Mouse (Mus musculus): ENCODE data around the gene Asgr1. TPM values are rescaled to one million over a fixed set of nuclear protein-coding genes. Genes with fewer than 3 reads are reported as not detected.
A peak's percentile ranks its signal among the peaks of the same experiment; 100 is the strongest.

The Asgr1 gene
- polyA plus RNA-seq, 1 experiment from 2014 or later, result 0.40 TPM

DNA sequence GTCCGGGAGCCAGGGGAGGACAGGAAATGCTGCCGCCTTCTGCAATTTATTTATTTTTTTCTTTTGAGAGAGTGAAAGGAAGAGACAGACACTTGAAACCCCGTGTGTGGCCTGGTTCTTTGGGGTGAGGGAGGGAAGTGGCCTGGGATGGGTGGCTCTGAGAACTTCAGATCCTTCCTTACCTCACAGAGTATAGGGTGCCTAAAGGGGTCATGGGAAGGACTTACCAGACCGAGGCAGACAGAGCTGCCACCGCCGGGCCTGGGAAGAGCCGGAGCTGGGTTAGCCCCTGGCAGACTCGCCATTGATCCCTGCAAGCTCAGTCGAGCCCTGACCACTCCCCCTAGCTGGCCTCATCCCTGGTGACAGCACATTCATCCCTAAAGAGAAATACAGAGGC is 8.4 kb upstream of the Asgr1 start:
- ATAC-seq (ENCODE audit: low FRiP score) (no peak), DNase-seq (ENCODE audit: low spot score) (no peak)
- Histone ChIP-seq H3K4me1 (replicated peaks; ENCODE audit: control insufficient read depth, insufficient read depth, low read length) (no peaks in the 10 kb centered on the region), H3K27me3 (ENCODE audit: control insufficient read depth, insufficient read depth, low read length) (no peaks in the 10 kb centered on the region), H3K4me2 (replicated peaks; ENCODE audit: low read depth, low read length) (no peak overlapping the region), H3K27ac (ENCODE audit: low read depth, low read length) (0 out of 2 replicates have a peak overlapping the region, but pooled peaks have one; percentile 13), H3K9me3 (ENCODE audit: control insufficient read depth, low read length) (no peaks in the 10 kb centered on the region), H3K36me3 (ENCODE audit: control insufficient read depth, insufficient read depth, low read length) (peaks cover 2% of the 10 kb centered on the region; the same call in 1 of the 2 replicates), H3K9ac (ENCODE audit: low read depth, low read length) (no peak overlapping the region), H3K4me3 (ENCODE audit: low read depth, low read length) (no peak overlapping the region)
- 27% methylated on average over 9 of the region's 9 CpGs for WGBS

DNA sequence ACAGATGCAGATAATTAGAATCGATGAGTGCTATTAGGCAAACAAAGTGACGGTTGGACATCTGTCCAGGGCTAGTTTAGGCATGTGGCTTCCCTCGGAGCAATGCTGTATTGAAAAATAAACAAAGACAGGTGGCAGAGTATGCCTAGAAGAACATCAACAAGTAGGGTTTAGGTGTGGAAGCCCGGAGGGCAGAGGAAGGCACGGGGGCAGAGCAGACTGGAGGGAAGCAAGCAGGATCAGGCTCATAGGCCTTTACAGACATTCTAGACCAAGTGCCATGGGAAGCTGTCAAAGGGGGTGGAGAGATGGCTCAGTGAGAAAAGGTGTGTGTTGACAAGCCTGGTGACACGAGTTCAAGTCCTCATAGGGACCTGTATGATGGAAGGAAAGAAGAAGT is 4.5 kb upstream of the Asgr1 start:
- H3K36me3 ChIP-seq (ENCODE audit: control insufficient read depth, insufficient read depth, low read length), result no peaks in the 10 kb centered on the region; the same call in 1 of the 2 replicates
- WGBS, result 67% methylated on average over 6 of the region's 6 CpGs
- no peaks in the 10 kb centered on the region for H3K9me3 ChIP-seq (ENCODE audit: control insufficient read depth, low read length)
- no peaks in the 10 kb centered on the region for H3K4me1 ChIP-seq (replicated peaks; ENCODE audit: control insufficient read depth, insufficient read depth, low read length)
- no peak overlapping the region for H3K4me2 ChIP-seq (replicated peaks; ENCODE audit: low read depth, low read length)
- H3K4me3 ChIP-seq (ENCODE audit: low read depth, low read length), result no peak overlapping the region
- H3K9ac ChIP-seq (ENCODE audit: low read depth, low read length), result no peak overlapping the region
- ATAC-seq (ENCODE audit: low FRiP score) (no peak), DNase-seq (ENCODE audit: low spot score) (no peak)
- no peaks in the 10 kb centered on the region for H3K27me3 ChIP-seq (ENCODE audit: control insufficient read depth, insufficient read depth, low read length)
- no peak overlapping the region for H3K27ac ChIP-seq (ENCODE audit: low read depth, low read length)

GRCm38 (mm10) chr11:70049816-70050215 is 4.1 kb upstream of the Asgr1 start:
- no peak for DNase-seq (ENCODE audit: low spot score)
- H3K9me3 ChIP-seq (ENCODE audit: control insufficient read depth, low read length), result no peaks in the 10 kb centered on the region
- 54% methylated on average over 10 of the region's 10 CpGs for WGBS
- no peak overlapping the region for H3K9ac ChIP-seq (ENCODE audit: low read depth, low read length)
- H3K27ac ChIP-seq (ENCODE audit: low read depth, low read length), result no peak overlapping the region
- H3K36me3 ChIP-seq (ENCODE audit: control insufficient read depth, insufficient read depth, low read length), result no peaks in the 10 kb centered on the region
- no peak overlapping the region for H3K4me2 ChIP-seq (replicated peaks; ENCODE audit: low read depth, low read length)
- no peaks in the 10 kb centered on the region for H3K4me1 ChIP-seq (replicated peaks; ENCODE audit: control insufficient read depth, insufficient read depth, low read length)
- H3K4me3 ChIP-seq (ENCODE audit: low read depth, low read length), result no peak overlapping the region
- no peak for ATAC-seq (ENCODE audit: low FRiP score)
- no peaks in the 10 kb centered on the region for H3K27me3 ChIP-seq (ENCODE audit: control insufficient read depth, insufficient read depth, low read length)

- no peak overlapping the region for H3K9ac ChIP-seq (ENCODE audit: low read depth, low read length)
- DNase-seq (ENCODE audit: low spot score), result no peak
- no peaks in the 10 kb centered on the region for H3K27me3 ChIP-seq (ENCODE audit: control insufficient read depth, insufficient read depth, low read length)
- H3K4me3 ChIP-seq (ENCODE audit: low read depth, low read length), result no peak overlapping the region
- WGBS, result 84% methylated on average over 7 of the region's 7 CpGs
- no peak overlapping the region for H3K27ac ChIP-seq (ENCODE audit: low read depth, low read length)
- H3K4me1 ChIP-seq (replicated peaks; ENCODE audit: control insufficient read depth, insufficient read depth, low read length), result 0 out of 2 replicates have a peak, but pooled peaks cover 2% of the 10 kb centered on the region
- H3K4me2 ChIP-seq (replicated peaks; ENCODE audit: low read depth, low read length), result no peak overlapping the region
- H3K9me3 ChIP-seq (ENCODE audit: control insufficient read depth, low read length), result no peaks in the 10 kb centered on the region
- H3K36me3 ChIP-seq (ENCODE audit: control insufficient read depth, insufficient read depth, low read length), result no peaks in the 10 kb centered on the region
- no peak for ATAC-seq (ENCODE audit: low FRiP score)
These were observed 729 bp upstream of the Asgr1 start for GRCm38 (mm10) chr11:70053156-70053555.

GRCm38 (mm10) chr11:70055618-70056214 is 1.8 kb downstream of the Asgr1 start:
- Histone ChIP-seq H3K9me3 (ENCODE audit: control insufficient read depth, low read length) (no peaks in the 10 kb centered on the region), H3K4me2 (replicated peaks; ENCODE audit: low read depth, low read length) (0 out of 2 replicates have a peak overlapping the region, but pooled peaks have one; percentile 3), H3K4me1 (replicated peaks; ENCODE audit: control insufficient read depth, insufficient read depth, low read length) (0 out of 2 replicates have a peak, but pooled peaks cover 2% of the 10 kb centered on the region), H3K4me3 (ENCODE audit: low read depth, low read length) (no peak overlapping the region), H3K36me3 (ENCODE audit: control insufficient read depth, insufficient read depth, low read length) (no peaks in the 10 kb centered on the region), H3K27ac (ENCODE audit: low read depth, low read length) (no peak overlapping the region), H3K27me3 (ENCODE audit: control insufficient read depth, insufficient read depth, low read length) (no peaks in the 10 kb centered on the region), H3K9ac (ENCODE audit: low read depth, low read length) (no peak overlapping the region)
- ATAC-seq (ENCODE audit: low FRiP score) (0 out of 2 replicates have a peak, but pooled peaks have one; percentile 40), DNase-seq (ENCODE audit: low spot score) (peak; percentile 90)
- 28% methylated on average over 18 of the region's 18 CpGs for WGBS

GRCm38 (mm10) chr11:70057805-70058204 is 3.9 kb downstream of the Asgr1 start:
- ATAC-seq (ENCODE audit: low FRiP score) (no peak), DNase-seq (ENCODE audit: low spot score) (no peak)
- Histone ChIP-seq H3K27me3 (ENCODE audit: control insufficient read depth, insufficient read depth, low read length) (no peaks in the 10 kb centered on the region), H3K9ac (ENCODE audit: low read depth, low read length) (no peak overlapping the region), H3K4me1 (replicated peaks; ENCODE audit: control insufficient read depth, insufficient read depth, low read length) (0 out of 2 replicates have a peak, but pooled peaks cover 2% of the 10 kb centered on the region), H3K27ac (ENCODE audit: low read depth, low read length) (no peak overlapping the region), H3K9me3 (ENCODE audit: control insufficient read depth, low read length) (no peaks in the 10 kb centered on the region), H3K4me3 (ENCODE audit: low read depth, low read length) (no peak overlapping the region), H3K4me2 (replicated peaks; ENCODE audit: low read depth, low read length) (no peak overlapping the region), H3K36me3 (ENCODE audit: control insufficient read depth, insufficient read depth, low read length) (no peaks in the 10 kb centered on the region)
- 75% methylated on average over 9 of the region's 9 CpGs for WGBS

DNA sequence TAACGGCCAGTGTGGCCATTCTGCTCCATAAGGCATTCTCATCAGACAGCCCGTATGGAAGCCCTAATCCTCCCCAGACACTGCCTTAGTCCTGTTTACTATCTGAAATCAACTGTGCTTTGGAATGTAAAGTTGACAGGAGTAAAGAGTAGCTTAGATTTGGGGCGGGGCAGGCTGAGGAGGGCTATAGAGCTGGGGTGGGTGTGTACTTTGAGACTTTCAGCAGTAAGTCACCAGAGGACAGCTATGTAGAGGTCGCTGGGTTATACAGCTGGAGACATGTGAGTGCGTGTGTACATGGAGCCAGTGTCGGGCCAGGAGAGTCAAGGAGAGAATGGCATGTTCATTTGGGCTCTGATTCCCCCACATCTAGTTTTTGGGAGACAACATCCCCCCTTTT is 6.0 kb downstream of the Asgr1 start:
- Histone ChIP-seq H3K4me3 (ENCODE audit: low read depth, low read length) (no peak overlapping the region), H3K9me3 (ENCODE audit: control insufficient read depth, low read length) (no peaks in the 10 kb centered on the region), H3K4me2 (replicated peaks; ENCODE audit: low read depth, low read length) (no peak overlapping the region), H3K27me3 (ENCODE audit: control insufficient read depth, insufficient read depth, low read length) (no peaks in the 10 kb centered on the region), H3K27ac (ENCODE audit: low read depth, low read length) (no peak overlapping the region), H3K9ac (ENCODE audit: low read depth, low read length) (no peak overlapping the region), H3K4me1 (replicated peaks; ENCODE audit: control insufficient read depth, insufficient read depth, low read length) (0 out of 2 replicates have a peak, but pooled peaks cover 2% of the 10 kb centered on the region), H3K36me3 (ENCODE audit: control insufficient read depth, insufficient read depth, low read length) (no peaks in the 10 kb centered on the region)
- DNase-seq (ENCODE audit: low spot score), result no peak
- WGBS, result 69% methylated on average over 6 of the region's 6 CpGs
- ATAC-seq (ENCODE audit: low FRiP score), result no peak

GRCm38 (mm10) chr11:70063053-70063452 is 9.2 kb downstream of the Asgr1 start:
- H3K36me3 ChIP-seq (ENCODE audit: control insufficient read depth, insufficient read depth, low read length), result no peaks in the 10 kb centered on the region
- H3K27ac ChIP-seq (ENCODE audit: low read depth, low read length), result no peak overlapping the region
- DNase-seq (ENCODE audit: low spot score) (no peak), ATAC-seq (ENCODE audit: low FRiP score) (no peak)
- no peak overlapping the region for H3K4me3 ChIP-seq (ENCODE audit: low read depth, low read length)
- no peaks in the 10 kb centered on the region for H3K27me3 ChIP-seq (ENCODE audit: control insufficient read depth, insufficient read depth, low read length)
- no peak overlapping the region for H3K4me2 ChIP-seq (replicated peaks; ENCODE audit: low read depth, low read length)
- 64% methylated on average over 3 of the region's 3 CpGs for WGBS
- H3K9ac ChIP-seq (ENCODE audit: low read depth, low read length), result no peak overlapping the region
- H3K9me3 ChIP-seq (ENCODE audit: control insufficient read depth, low read length), result no peaks in the 10 kb centered on the region
- H3K4me1 ChIP-seq (replicated peaks; ENCODE audit: control insufficient read depth, insufficient read depth, low read length), result no peaks in the 10 kb centered on the region; the same call in 1 of the 2 replicates

GRCm38 (mm10) chr11:70066701-70067100 is 12.8 kb downstream of the Asgr1 start:
- H3K4me1 ChIP-seq (replicated peaks; ENCODE audit: control insufficient read depth, insufficient read depth, low read length), result no peaks in the 10 kb centered on the region; the same call in 1 of the 2 replicates
- no peak overlapping the region for H3K4me2 ChIP-seq (replicated peaks; ENCODE audit: low read depth, low read length)
- H3K36me3 ChIP-seq (ENCODE audit: control insufficient read depth, insufficient read depth, low read length), result no peaks in the 10 kb centered on the region
- no peaks in the 10 kb centered on the region for H3K27me3 ChIP-seq (ENCODE audit: control insufficient read depth, insufficient read depth, low read length)
- H3K9ac ChIP-seq (ENCODE audit: low read depth, low read length), result no peak overlapping the region
- no peaks in the 10 kb centered on the region for H3K9me3 ChIP-seq (ENCODE audit: control insufficient read depth, low read length)
- no peak overlapping the region for H3K4me3 ChIP-seq (ENCODE audit: low read depth, low read length)
- no peak for ATAC-seq (ENCODE audit: low FRiP score)
- no peak overlapping the region for H3K27ac ChIP-seq (ENCODE audit: low read depth, low read length)
- WGBS, result 83% methylated on average over 4 of the region's 4 CpGs
- DNase-seq (ENCODE audit: low spot score), result no peak
